Mouse (Mus musculus): ENCODE measurements around the gene Fen1. TPM values are rescaled to one million over a fixed set of nuclear protein-coding genes. Genes with fewer than 3 reads are reported as not detected.
"Not testable (repeated sequence)": the region's sequence is repeated elsewhere in the genome, so short reads cannot be mapped to it uniquely, and the experiment has no call there.

The Fen1 gene
- total RNA-seq, 2 experiments from 2014 or later: 4.7 to 5.2 TPM

DNA sequence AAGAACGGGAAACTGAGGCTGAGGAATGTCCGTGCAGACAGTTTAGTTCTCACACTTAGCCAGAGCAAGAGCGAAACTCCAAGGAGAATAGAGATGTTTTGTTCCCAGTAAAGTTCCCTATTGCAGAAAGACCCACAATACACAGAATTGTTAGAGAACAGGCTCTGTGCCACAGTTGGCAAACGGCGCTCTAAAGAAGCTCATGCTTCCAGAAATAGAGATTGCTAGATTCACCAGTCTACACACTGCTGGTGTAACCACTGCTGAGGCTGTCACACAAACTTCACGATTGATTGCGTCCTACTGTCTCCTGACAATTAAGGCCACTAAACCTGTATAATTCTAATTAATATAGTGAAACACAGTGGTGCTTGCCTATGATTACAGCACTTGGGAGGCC lies 22.7 kb downstream of the Fen1 start:
- peak; percentile 35 to 38 for DNase-seq

DNA sequence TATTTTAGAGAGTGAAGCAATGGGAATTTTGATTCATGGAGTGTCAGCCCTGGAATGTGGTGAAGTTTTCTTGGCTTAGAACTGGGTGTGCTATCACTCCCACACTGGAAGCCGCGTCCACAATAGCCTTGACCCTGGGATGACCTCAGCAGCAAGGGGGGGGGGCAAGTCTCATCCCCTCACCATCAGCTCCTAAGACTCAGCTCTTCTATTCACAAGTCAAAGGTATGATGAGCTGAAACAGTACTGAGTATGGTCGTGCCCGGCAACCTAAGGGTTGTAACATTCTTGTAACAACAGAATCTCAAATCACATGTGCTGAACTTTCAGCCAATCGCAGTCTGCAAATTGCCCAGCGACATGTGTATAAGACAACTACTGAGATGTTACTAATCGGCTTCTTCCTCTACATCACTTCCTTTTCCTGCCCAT lies 27.0 kb downstream of the Fen1 start:
- DNase-seq: no peak

DNA sequence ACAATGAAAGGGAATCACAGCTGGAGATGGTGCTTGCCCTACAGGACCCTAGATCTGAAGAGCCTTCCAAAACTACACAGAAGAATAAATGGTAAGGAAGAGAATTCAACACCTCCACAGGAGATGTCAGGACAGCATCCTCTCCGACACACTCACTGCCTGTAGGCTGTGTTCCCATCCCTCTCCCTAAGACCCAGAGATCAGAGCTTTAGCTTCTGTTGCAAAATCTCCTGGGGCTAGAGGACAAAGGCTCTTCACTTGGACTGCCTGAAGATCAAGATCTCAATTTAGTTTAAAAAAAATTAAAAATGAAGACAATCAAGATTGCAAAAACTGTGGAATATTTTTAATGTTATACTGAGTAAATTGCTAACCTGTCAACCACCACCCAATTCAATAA lies 27.5 kb downstream of the Fen1 start:
- DNase-seq: no peak

DNA sequence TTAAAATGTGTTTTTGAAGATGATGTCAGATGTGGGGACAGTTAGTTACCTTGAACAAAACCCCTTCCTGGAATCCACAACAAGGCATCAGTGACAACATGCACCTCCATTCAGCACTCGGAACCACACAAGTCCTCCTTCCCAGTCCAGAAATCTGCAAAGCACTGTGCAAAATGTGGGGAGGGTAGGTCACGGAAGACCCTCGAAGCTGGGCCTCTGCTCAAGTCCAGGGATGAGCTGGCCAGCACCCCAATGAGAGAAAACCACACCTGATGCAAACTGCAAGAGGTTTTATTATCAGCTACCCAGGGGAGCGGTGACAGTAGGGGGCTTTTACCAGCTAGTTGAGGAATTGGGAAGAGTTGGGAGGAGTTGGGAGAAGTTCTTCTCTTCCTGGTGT lies 29.0 kb downstream of the Fen1 start:
- no peak for DNase-seq

DNA sequence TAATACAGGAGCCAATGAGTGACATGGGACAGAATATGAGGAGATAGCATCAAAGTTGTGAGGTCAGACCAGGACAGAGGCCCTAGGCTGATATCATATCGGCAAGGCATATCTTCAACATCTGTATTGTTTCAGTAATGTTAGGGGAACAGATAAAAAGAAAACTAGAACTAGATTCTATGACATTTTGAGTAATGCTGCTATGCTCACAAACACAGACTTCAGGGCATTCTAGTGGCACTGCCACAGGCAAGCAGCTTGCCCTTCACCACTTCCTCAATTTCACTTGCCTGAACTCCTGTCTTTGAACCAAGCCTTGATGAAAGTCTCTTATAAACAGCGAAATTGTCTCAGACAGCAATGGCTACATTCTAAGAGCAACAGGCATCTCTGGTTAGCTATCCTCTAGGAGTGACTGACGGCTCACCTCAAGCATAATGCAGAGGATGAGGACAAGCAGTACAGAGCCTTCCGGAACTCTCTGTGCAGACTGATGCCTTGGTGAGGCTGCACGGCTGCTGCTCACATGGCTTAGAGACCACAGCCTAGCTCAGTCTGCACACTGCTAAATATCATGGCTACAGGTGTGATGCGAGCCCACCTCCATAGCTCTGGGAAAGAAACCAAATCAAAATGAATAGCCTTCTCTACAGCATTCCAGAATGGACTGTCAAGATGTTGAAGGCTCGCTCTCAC lies 30.0 kb downstream of the Fen1 start:
- DNase-seq: no peak

DNA sequence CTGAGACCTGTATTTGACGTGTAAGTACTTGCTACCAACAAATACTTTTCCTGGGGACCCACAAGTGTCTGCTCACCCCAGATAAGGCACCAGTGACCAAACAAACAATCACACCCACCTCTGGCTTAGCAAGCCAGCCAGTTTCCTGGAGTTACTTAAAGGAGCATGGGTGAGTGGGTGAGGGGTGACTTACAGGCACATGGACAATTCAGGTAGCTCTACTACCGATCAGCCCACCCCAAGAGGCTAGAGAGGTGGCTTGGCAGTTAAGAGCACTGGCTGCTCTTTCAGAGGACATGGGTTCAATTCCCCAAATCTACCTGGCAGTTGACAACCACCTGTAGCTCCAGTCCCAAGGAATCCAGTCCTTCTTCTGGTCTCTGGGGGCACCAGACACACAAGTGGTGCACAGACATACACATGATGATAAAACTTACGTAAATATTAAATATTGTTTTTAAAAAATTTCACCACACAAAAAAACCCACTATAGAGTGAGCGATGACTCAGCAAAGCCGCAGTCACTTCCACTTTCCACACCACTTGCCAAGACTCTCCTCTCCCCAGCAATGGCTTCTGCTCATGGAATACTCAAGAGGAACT lies 30.8 kb downstream of the Fen1 start:
- no peak for DNase-seq

DNA sequence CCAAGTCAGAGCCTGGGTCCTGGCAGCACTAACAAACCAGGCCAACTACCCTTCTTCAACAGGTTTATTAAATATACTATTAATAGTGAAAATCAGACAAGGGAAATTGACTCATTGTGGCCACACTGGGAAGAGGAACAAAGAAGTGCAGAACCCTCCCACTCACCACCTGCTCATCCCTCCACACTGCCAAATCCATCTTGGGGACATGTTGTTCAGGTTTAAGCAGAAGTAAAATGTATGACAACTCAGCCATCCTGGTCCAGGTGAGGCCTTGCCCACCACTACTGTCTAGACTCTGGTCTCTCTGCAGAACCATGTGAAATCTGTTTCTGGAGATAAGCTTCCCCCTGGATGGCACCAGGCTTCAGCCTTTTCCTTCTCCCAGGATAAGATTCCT lies 32.1 kb downstream of the Fen1 start:
- no peak for DNase-seq

DNA sequence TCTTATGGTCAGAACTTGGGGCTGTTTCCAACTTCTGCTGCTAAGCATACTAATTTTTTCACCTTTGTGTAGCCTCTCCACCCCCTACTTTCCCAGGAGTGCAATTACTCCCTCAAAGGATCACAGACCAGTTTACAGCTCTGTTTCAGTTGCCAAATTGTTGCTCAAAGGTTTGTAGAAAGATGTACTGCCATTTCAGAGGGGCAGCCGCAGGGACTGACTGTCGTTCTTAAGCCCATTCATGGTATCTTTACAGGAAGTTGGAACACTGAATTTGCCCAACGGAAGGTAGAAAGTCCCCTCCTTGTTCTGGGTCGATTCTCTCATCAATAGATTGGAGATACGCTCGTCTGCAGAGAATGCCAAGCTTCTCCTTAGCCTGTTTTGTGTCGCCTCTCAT lies 32.6 kb downstream of the Fen1 start:
- no peak for DNase-seq

DNA sequence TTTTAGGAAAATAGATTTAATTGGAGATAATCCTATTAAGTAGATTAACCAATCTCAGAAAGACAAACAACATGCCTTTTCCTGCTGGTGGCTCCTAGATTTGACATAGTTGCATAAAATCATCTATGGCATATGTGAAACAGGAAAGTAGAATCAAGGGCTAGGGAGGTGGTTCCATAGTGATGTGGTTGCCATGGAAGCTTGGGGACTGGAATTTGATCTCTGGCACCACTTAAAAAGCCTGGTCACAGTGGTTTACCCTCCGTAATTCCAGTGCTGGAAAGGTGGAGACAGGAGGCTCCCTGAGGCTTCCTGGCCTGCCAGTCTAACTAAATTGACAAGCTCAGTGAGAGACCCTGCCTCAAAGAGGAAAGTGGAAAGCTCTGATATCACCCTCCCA lies 33.5 kb downstream of the Fen1 start:
- no peak for DNase-seq

DNA sequence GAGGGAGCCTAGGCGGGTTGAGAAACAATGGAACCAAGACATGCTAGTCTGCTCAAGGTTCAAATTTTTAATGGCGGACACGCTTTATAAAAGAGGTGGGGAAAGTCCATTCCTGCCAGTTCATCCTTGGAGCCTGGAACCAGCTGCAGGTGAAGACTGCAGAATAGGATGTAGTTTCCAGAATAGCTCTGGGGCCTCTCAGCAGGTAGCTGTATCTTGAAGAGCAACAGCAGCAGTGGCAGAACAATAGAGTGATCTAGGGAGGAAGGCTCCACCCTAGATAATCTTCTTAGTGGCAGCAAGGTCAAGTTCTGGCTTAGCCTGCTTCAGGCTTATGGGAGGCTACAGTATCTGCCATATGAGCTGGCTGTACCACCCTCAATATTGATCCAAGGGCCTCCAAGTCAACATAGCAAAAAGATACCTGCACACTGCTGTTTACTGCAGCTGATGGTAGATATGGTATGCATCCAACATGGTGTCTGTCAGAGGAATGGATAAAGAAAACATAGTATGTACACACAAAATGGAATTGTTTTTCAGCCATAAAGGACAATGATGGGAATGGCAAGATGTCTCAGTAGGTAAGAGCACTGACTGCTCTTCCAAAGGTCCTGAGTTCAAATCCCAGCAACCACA lies 34.2 kb downstream of the Fen1 start:
- DNase-seq: not testable (repeated sequence)

DNA sequence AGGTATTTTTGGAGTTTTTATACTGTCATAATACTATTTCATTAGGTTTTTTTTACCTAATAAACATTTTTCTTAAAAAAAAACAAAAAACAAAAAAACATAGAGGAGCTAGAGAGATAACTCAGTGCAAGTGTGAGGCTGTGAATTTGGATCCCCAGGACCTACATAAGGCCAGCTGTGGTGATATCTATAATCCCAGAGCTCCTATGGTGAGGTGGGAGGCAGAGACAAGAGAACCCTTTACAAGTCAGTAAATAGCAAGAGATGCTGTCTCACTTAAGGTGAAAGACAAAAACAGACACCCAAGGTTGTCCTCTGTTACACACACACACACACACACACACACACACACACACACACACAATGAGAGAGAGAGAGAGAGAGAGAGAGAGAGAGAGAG lies 34.8 kb downstream of the Fen1 start:
- no peak for DNase-seq

DNA sequence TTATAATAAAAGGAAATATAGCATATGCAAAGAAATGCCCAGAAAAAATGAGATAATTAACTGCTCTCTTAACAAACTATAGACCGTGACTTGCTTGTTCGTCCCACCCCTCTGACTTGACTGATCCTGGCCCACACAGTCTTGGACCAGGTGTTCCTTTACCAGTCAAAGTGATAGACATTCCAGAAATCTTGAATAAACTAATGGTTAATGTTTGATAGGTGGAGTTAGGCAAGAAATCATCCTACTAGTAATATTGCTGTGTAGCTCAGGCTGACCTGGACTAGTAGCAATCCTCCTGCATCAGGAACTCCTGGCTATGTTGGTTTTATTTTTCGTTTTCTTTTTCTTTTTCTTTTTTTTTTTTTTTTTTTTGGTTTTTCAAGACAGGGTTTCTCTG lies 35.5 kb downstream of the Fen1 start:
- no peak for DNase-seq

DNA sequence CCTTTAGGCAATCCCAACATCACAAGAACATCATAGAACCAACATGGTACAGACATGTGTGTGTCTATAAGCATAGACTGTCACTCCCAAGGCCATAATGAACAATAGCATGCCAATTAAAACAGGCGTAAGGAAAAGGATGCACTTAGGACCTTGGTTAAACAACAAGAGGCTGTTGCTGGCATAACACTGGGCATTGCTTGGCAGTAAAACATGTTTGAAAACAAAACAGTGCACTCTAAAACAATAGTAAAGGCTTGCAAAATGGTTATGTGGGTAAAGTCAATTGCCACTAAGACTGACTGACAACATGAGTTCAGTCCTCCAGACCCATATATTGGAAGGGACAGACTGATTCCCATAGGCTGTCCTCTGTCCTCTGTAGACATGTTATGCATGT lies 36.0 kb downstream of the Fen1 start:
- no peak for DNase-seq

DNA sequence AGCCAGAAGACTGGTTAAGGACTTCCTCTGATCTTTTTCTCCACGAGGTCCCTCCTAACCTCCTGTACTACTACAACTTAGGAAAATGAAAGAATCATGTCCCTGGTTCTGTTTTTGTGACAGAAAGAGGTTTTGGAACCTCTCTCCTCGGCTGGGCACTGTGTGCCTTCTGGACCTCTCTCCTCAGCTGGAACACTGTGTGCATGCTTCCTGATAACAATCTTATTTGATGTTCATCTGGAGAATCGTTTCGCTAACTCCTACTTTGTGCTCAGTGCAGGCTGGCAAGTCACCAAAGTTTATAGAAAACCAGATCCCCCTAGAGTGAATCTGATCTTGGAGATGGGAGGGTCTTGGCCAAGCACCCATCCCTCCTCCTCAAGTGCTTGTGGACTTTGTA lies 36.9 kb downstream of the Fen1 start:
- DNase-seq: no peak

DNA sequence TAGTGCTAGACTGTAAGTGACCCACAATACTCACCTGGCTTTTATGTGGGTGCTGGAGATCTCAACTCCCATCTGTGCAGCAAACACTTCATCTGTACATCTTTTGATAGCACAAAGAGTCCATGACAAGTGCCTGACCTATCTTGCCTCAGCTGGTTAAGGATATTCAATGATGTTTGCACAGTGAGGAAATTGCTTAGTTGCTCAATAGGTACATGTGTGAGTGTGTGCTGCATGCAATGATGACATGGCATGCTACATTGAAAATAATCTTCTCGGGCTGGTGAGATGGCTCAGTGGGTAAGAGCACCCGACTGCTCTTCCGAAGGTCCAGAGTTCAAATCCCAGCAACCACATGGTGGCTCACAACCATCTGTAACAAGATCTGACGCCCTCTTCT lies 38.0 kb downstream of the Fen1 start:
- not testable (repeated sequence) for DNase-seq

DNA sequence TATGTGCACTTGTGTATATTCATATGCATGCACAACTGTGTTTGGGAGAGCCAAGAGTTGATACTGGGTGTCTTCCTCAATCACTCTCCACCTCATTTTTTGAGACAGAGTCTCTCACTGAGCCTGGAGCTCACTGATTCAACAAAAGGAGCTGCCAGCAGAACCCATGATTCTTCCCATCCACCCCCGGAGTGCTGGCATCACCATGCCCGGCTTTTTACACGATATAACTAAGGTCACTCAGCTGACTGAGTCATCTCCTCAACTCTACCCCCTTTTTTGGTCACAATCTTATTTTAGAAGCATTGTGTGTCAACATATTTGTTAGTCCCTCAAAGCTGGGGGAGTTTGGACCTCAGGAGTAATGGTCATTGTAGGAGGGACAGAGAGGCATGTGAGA lies 40.1 kb downstream of the Fen1 start:
- DNase-seq: no peak

DNA sequence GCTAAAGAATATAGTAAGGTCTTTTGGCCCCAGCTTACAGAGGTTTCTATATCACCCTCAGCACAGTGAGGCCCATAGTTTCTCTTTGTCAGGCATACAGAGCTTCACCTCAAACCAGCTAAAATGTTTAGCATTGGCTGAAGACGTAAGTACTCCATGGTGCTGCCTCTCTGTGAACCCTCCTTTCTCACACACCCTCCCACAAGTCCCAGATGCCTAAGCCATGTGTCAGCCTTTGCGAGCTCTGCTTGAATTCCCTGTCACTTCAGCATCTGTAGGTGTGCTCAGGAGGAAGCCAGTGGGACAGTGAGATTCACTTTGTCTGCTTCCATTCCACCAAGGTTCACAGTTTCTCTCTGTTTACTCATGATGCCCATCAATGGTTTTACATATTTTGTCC lies 46.2 kb downstream of the Fen1 start:
- DNase-seq: no peak

DNA sequence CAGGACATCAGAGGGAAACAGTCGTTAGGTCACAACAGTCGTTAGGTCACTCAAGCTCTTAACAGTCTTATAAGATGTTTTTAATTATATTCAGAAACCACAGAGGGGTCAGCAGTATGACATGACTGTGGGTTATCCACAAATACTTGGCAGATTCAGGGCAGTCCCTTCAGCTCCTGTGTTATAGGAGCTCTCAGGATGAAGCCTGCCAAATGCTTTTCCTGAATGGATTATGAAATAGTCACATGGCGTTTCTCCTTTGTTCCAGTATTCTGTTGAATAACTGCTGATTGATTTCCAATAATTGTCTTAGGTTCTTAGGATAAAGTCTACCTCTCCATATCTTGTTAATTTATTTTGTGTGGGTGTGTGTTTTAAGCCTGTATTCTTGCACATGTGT lies 54.8 kb downstream of the Fen1 start:
- peak; percentile 31 to 49 for DNase-seq

Small RNAs within 50 kb of the gene (microRNA-seq; reads per million reads assigned to microRNA genes)
- gene Mir6993: 0 reads per million in 2 experiments

Other genes starting within 250 kb of the Fen1 start
- gene Fth1, start 223.6 kb downstream of the Fen1 start, total RNA-seq (2021): 1,000 to 10,000 TPM; 2,847 to 3,135 TPM
- gene Best1, start 202.5 kb downstream of the Fen1 start, total RNA-seq (2021): under 1 TPM; 0.12 to 0.13 TPM
- 1 to 10 TPM; 6.6 to 6.8 TPM for gene Rab3il1, start 202.5 kb downstream of the Fen1 start, total RNA-seq (2021)
- gene Fads3, start 162.6 kb downstream of the Fen1 start, total RNA-seq (2021): 10 to 100 TPM; 31.8 to 34.9 TPM
- gene Fads2, start 102.4 kb downstream of the Fen1 start, total RNA-seq (2021): 1 to 10 TPM; 5.2 to 5.5 TPM
- 10 to 100 TPM; 23.6 to 26.1 TPM for gene Fads1, start 21.3 kb downstream of the Fen1 start, total RNA-seq (2021)
- gene Tmem258, start 155 bp downstream of the Fen1 start, total RNA-seq (2021): 100 to 1,000 TPM; 138 to 161 TPM
- gene Myrf, start 36.6 kb upstream of the Fen1 start, total RNA-seq (2021): 1 to 10 TPM; 4.2 to 6.2 TPM
- gene Dagla, start 100.7 kb upstream of the Fen1 start, total RNA-seq (2021): 1 to 10 TPM; 3.3 TPM
- gene Syt7, start 184.9 kb upstream of the Fen1 start, total RNA-seq (2021): 10 to 100 TPM; 35.5 to 37.1 TPM

Data from heart, adult 18-20 months (tissue).